Mouse (Mus musculus): ENCODE data around the gene Klra17.

DNA sequence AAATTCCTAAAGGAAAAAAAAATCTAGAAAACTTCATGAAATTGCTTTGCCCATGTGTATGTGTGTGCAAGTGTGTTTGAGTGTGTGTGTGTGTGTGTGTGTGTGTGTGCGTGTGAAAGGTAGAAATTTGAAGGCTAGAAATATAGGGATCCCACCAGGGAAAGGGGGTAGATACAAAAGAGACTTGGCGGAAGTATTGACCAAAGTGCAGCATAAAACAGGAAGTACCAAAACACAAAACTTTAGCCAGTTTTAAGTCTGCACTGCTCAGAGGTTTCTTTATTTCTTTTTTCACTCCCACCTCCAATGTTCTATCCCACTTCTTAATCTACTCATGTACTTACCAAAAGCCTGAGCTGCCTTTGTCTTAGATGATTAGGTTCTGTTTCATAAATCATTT, 6.1 kb upstream of the Klra17 start:
- TF ChIP-seq CTCF (IDR thresholded peaks at IDR 0.05; ENCODE audit: extremely low read depth, insufficient read length, insufficient replicate concordance, low read depth, low read length), result no peak
- no peak for TF ChIP-seq POLR2A (IDR thresholded peaks at IDR 0.05; ENCODE audit: low read depth, low read length)

Measured in small intestine, adult 2 months (tissue).